Mouse (Mus musculus) embryo, embryonic 9.5 days (tissue): ENCODE data around the gene Gsdma2.
A peak's percentile ranks its signal among the peaks of the same experiment; 100 is the strongest.
"Not testable (repeated sequence)": the region's sequence is repeated elsewhere in the genome, so short reads cannot be mapped to it uniquely, and the experiment has no call there.

ENCODE experiments used
- DNase-seq: peaks from one replicate; pipeline ENCODE4 v3.0.0-alpha.2; 2017; ENCODE audit errors: extremely low spot score

Gene Gsdma2

GRCm38 (mm10) chr11:98664091-98664490, 17.5 kb downstream of the Gsdma2 start, which contains the start of gene Gsdma:
Gene Gsdma (plus strand): TSS chr11:98664351.
- no peak for DNase-seq

GRCm38 (mm10) chr11:98668984-98669383, 22.4 kb downstream of the Gsdma2 start:
- DNase-seq: no peak

GRCm38 (mm10) chr11:98671284-98671815, 24.8 kb downstream of the Gsdma2 start:
- DNase-seq: no peak

GRCm38 (mm10) chr11:98671857-98672256, 25.3 kb downstream of the Gsdma2 start:
- DNase-seq: no peak

- DNase-seq: no peak
Measured at GRCm38 (mm10) chr11:98672482-98672881, 25.9 kb downstream of the Gsdma2 start.

GRCm38 (mm10) chr11:98673136-98673535, 26.6 kb downstream of the Gsdma2 start:
- peak; percentile 64 for DNase-seq

GRCm38 (mm10) chr11:98675829-98676363, 29.3 kb downstream of the Gsdma2 start:
- DNase-seq: no peak

GRCm38 (mm10) chr11:98680023-98680422, 33.5 kb downstream of the Gsdma2 start:
- no peak for DNase-seq

GRCm38 (mm10) chr11:98680595-98680994, 34.0 kb downstream of the Gsdma2 start:
- not testable (repeated sequence) for DNase-seq

GRCm38 (mm10) chr11:98681186-98681585, 34.6 kb downstream of the Gsdma2 start:
- DNase-seq: no peak

- peak; percentile 98 for DNase-seq
Measured at GRCm38 (mm10) chr11:98681786-98682745, 35.5 kb downstream of the Gsdma2 start, which contains the start of gene Psmd3. Gene Psmd3 (plus strand): TSS chr11:98682554.

- peak; percentile 18 for DNase-seq
Measured at GRCm38 (mm10) chr11:98682811-98683210, 36.3 kb downstream of the Gsdma2 start.

GRCm38 (mm10) chr11:98685642-98686041, 39.1 kb downstream of the Gsdma2 start:
- no peak for DNase-seq

GRCm38 (mm10) chr11:98686976-98687375, 40.4 kb downstream of the Gsdma2 start:
- no peak for DNase-seq

GRCm38 (mm10) chr11:98688009-98688408, 41.5 kb downstream of the Gsdma2 start:
- DNase-seq: no peak

- no peak for DNase-seq
Measured at GRCm38 (mm10) chr11:98693201-98693600, 46.6 kb downstream of the Gsdma2 start.

- DNase-seq: no peak
Measured at GRCm38 (mm10) chr11:98693746-98694145, 47.2 kb downstream of the Gsdma2 start.

- no peak for DNase-seq
Measured at GRCm38 (mm10) chr11:98694301-98694700, 47.7 kb downstream of the Gsdma2 start.

- no peak for DNase-seq
Measured at GRCm38 (mm10) chr11:98695408-98695807, 48.8 kb downstream of the Gsdma2 start.

GRCm38 (mm10) chr11:98696454-98697216, 50.1 kb downstream of the Gsdma2 start:
- DNase-seq: no peak

- no peak for DNase-seq
Measured at GRCm38 (mm10) chr11:98697225-98697624, 50.7 kb downstream of the Gsdma2 start.
